Mouse (Mus musculus): Measurements from ENCODE around the gene Htra1. TPM values are rescaled to one million over a fixed set of nuclear protein-coding genes. Genes with fewer than 3 reads are reported as not detected.

Gene Htra1
- polyA plus RNA-seq, 1 experiment = 74.8 TPM

DNA sequence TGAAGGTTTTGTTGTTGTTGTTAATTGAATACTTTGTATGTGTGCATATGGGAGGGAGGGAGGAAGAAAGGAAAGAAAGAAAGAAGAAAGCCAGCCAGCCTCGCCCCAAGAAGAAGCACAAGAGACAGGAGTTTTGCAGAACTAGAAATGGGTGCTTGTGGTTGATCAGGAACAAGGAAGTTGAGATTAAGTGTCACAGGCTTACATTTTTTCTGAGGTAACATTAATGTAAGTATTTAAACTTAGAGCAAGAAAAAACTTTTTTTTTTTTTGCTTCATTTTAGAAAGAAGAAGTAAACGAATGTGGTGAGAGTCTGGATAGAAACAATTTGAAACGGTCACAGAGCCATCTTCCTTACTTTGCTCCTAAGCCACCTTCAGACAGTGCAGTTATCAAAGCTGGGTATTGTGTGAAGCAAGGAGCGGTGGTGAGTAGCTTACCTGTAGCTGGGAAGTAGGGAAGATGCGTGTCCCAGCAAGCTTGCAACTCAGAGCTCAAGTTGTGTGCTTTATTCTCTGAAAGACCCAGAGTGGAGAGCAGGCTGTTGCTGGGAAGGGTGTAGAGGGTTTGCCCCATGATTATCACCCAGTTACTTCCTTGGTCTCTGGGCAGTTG is 35.6 kb upstream of the Htra1 start:
- Histone ChIP-seq H3K4me3 (ENCODE audit: insufficient read depth, poor library complexity, severe bottlenecking) (no peak overlapping the region), H3K79me3 (ENCODE audit: low read depth) (no peaks in the 10 kb centered on the region), H3K27me3 (ENCODE audit: control insufficient read depth, insufficient read depth, insufficient read length) (no peaks in the 10 kb centered on the region), H3ac (ENCODE audit: control insufficient read depth, insufficient read length, low read depth) (no peak overlapping the region), H3K79me2 (ENCODE audit: control insufficient read depth, insufficient read depth) (no peaks in the 10 kb centered on the region), H3K36me3 (ENCODE audit: control insufficient read depth, insufficient read depth) (peaks cover 47% of the 10 kb centered on the region)
- no peak for TF ChIP-seq FOSL1 (IDR thresholded peaks at IDR 0.05; ENCODE audit: insufficient read depth, low read length, poor library complexity, severe bottlenecking)
- no peak for TF ChIP-seq MYOD1 (IDR thresholded peaks at IDR 0.05; ENCODE audit: control insufficient read depth, insufficient read length, low read depth)
- TF ChIP-seq CTCF (IDR thresholded peaks at IDR 0.05; ENCODE audit: control insufficient read depth, insufficient read depth, insufficient read length) = no peak
- TF ChIP-seq MAX (IDR thresholded peaks at IDR 0.05) = no peak
- no peak for TF ChIP-seq USF1 (IDR thresholded peaks at IDR 0.05; ENCODE audit: low read depth)
- TF ChIP-seq CEBPB (IDR thresholded peaks at IDR 0.05; ENCODE audit: low read depth) = no peak
- no peak for TF ChIP-seq MYOG (IDR thresholded peaks at IDR 0.05; ENCODE audit: control insufficient read depth, extremely low read depth, insufficient read length)

DNA sequence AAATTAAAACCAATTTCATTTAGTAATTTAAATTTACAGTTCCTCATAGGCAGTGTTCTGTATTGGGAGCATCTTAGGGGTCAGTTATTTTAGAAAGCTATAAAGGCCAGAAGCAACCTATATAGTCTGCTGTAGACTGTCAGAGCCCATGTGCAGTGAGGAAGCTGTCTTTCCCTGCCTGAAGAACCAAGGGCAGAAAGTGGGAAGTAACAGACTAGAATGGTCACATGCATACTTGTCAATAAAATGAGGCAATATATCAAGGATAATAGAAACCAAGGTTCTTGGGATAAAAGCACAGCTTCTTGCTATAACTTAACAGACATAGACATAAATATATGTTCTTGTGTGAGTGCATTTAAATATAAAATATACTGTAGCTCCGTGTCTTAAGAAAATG is 33.0 kb upstream of the Htra1 start:
- TF ChIP-seq CEBPB (IDR thresholded peaks at IDR 0.05; ENCODE audit: low read depth) = no peak
- no peaks in the 10 kb centered on the region for H3K79me3 ChIP-seq (ENCODE audit: low read depth)
- no peaks in the 10 kb centered on the region for H3K27me3 ChIP-seq (ENCODE audit: control insufficient read depth, insufficient read depth, insufficient read length)
- no peaks in the 10 kb centered on the region for H3K79me2 ChIP-seq (ENCODE audit: control insufficient read depth, insufficient read depth)
- H3K4me3 ChIP-seq (ENCODE audit: insufficient read depth, poor library complexity, severe bottlenecking) = no peak overlapping the region
- peaks cover 37% of the 10 kb centered on the region for H3K36me3 ChIP-seq (ENCODE audit: control insufficient read depth, insufficient read depth)
- H3ac ChIP-seq (ENCODE audit: control insufficient read depth, insufficient read length, low read depth) = no peak overlapping the region

DNA sequence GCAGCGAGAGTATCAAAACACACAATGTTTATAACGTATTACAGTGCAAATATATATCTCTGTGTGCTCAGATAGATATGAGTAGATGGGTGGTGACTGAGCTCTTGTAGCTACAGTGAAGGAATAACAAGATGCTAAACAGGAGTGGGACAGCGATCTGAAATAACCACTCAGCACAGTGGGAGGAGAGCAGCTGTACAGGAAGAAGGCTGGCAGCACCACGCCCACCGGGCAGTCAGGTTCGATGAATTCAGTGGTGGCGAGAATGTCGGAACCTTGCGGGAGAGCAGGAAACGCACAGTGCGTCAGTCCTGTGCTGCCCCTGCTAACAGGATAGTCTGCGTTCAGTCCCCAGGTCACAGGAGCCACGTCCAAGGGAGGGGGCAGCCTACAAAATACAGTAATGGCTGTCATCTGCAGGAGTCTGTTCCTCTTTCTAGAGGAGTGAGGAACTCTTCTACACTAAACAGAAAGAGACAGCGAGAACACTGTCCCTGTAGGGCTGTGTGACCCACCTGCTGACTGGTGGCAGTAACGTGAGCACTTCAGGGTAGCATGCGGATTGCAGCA is 32.3 kb upstream of the Htra1 start:
- no peak overlapping the region for H3K4me3 ChIP-seq (ENCODE audit: insufficient read depth, poor library complexity, severe bottlenecking)
- TF ChIP-seq MYOD1 (IDR thresholded peaks at IDR 0.05; ENCODE audit: control insufficient read depth, insufficient read length, low read depth) (no peak), MYOG (IDR thresholded peaks at IDR 0.05; ENCODE audit: control insufficient read depth, extremely low read depth, insufficient read length) (no peak), MAX (IDR thresholded peaks at IDR 0.05) (no peak), CTCF (IDR thresholded peaks at IDR 0.05; ENCODE audit: control insufficient read depth, insufficient read depth, insufficient read length) (no peak), CEBPB (IDR thresholded peaks at IDR 0.05; ENCODE audit: low read depth) (no peak), FOSL1 (IDR thresholded peaks at IDR 0.05; ENCODE audit: insufficient read depth, low read length, poor library complexity, severe bottlenecking) (no peak), USF1 (IDR thresholded peaks at IDR 0.05; ENCODE audit: low read depth) (no peak)
- H3K79me2 ChIP-seq (ENCODE audit: control insufficient read depth, insufficient read depth) = no peaks in the 10 kb centered on the region
- no peak overlapping the region for H3ac ChIP-seq (ENCODE audit: control insufficient read depth, insufficient read length, low read depth)
- no peaks in the 10 kb centered on the region for H3K79me3 ChIP-seq (ENCODE audit: low read depth)
- H3K36me3 ChIP-seq (ENCODE audit: control insufficient read depth, insufficient read depth) = peaks cover 37% of the 10 kb centered on the region
- no peaks in the 10 kb centered on the region for H3K27me3 ChIP-seq (ENCODE audit: control insufficient read depth, insufficient read depth, insufficient read length)

DNA sequence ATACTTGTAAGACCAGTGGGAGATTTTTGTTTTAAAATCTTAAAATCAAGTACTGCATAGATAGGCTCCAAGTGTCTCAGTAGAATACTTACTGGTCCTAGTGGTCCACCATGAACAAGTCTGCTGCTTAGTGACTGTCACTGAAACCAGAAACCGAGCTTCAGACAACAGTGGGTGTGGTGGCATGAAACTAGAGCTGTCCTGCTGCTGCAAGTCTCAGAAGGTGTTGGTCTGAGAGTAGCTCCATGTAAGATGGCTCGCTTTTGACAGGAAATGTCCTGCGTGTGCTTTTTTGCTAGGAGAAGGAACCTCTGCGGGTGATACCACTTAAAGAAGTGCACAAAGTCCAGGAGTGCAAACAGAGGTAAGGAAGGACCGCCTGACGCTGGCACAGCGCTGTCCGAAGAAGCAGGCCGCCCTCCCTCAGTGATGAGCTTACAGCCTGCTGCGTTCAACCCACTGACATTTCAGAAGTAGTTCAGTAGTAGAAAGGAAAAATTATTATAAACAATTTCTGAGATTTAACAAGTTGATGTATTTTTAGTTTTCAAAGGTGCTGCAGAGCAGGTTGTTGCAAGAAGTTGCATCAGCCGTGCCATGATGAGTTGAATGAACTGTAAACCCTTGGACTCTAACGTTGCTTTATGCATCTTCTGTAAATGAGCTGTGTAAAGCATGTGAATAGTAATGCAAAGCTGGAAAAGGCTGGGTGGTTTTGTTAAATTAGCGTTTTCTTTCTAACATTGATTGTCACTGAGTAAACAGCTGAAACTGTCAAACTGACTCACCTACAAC is 31.1 kb upstream of the Htra1 start:
- no peaks in the 10 kb centered on the region for H3K27me3 ChIP-seq (ENCODE audit: control insufficient read depth, insufficient read depth, insufficient read length)
- H3K79me2 ChIP-seq (ENCODE audit: control insufficient read depth, insufficient read depth) = no peaks in the 10 kb centered on the region
- no peak overlapping the region for H3ac ChIP-seq (ENCODE audit: control insufficient read depth, insufficient read length, low read depth)
- peaks cover 37% of the 10 kb centered on the region for H3K36me3 ChIP-seq (ENCODE audit: control insufficient read depth, insufficient read depth)
- no peak overlapping the region for H3K4me3 ChIP-seq (ENCODE audit: insufficient read depth, poor library complexity, severe bottlenecking)
- no peaks in the 10 kb centered on the region for H3K79me3 ChIP-seq (ENCODE audit: low read depth)
- TF ChIP-seq CEBPB (IDR thresholded peaks at IDR 0.05; ENCODE audit: low read depth) = no peak
- TF ChIP-seq MAX (IDR thresholded peaks at IDR 0.05) = no peak
- TF ChIP-seq CTCF (IDR thresholded peaks at IDR 0.05; ENCODE audit: control insufficient read depth, insufficient read depth, insufficient read length) = no peak
- no peak for TF ChIP-seq FOSL1 (IDR thresholded peaks at IDR 0.05; ENCODE audit: insufficient read depth, low read length, poor library complexity, severe bottlenecking)
- no peak for TF ChIP-seq MYOG (IDR thresholded peaks at IDR 0.05; ENCODE audit: control insufficient read depth, extremely low read depth, insufficient read length)

DNA sequence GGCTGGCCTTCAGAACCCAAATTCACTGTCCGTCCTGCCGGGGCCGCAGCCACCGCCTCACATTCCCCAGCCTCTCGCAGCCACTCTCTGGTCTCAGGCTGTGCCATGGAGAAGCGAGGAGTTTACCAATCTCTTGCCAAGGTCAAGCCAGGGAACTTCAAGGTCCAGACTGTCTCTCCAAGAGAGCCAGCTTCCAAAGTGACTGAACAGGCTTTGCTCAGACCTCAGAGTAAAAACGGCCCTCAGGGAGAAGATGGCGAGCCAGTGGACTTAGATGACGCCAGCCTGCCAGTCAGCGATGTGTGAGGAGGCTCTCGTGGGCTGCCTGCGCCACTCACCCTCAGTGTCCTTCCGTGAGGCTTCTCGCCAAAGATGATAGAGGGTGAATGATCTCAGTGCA is 25.1 kb upstream of the Htra1 start:
- Histone ChIP-seq H3K79me2 (ENCODE audit: control insufficient read depth, insufficient read depth) (no peaks in the 10 kb centered on the region), H3K27me3 (ENCODE audit: control insufficient read depth, insufficient read depth, insufficient read length) (no peaks in the 10 kb centered on the region), H3K4me3 (ENCODE audit: insufficient read depth, poor library complexity, severe bottlenecking) (no peak overlapping the region), H3K36me3 (ENCODE audit: control insufficient read depth, insufficient read depth) (peaks cover 11% of the 10 kb centered on the region), H3K79me3 (ENCODE audit: low read depth) (no peaks in the 10 kb centered on the region), H3ac (ENCODE audit: control insufficient read depth, insufficient read length, low read depth) (no peak overlapping the region)
- no peak for TF ChIP-seq CTCF (IDR thresholded peaks at IDR 0.05; ENCODE audit: control insufficient read depth, insufficient read depth, insufficient read length)
- no peak for TF ChIP-seq USF1 (IDR thresholded peaks at IDR 0.05; ENCODE audit: low read depth)
- TF ChIP-seq FOSL1 (IDR thresholded peaks at IDR 0.05; ENCODE audit: insufficient read depth, low read length, poor library complexity, severe bottlenecking) = no peak
- no peak for TF ChIP-seq MYOG (IDR thresholded peaks at IDR 0.05; ENCODE audit: control insufficient read depth, extremely low read depth, insufficient read length)
- no peak for TF ChIP-seq MYOD1 (IDR thresholded peaks at IDR 0.05; ENCODE audit: control insufficient read depth, insufficient read length, low read depth)
- TF ChIP-seq MAX (IDR thresholded peaks at IDR 0.05) = no peak
- TF ChIP-seq CEBPB (IDR thresholded peaks at IDR 0.05; ENCODE audit: low read depth) = no peak
